Mouse (Mus musculus) liver, adult 2 months (tissue): ENCODE data around the gene Rad50. TPM values are rescaled to one million over a fixed set of nuclear protein-coding genes. Genes with fewer than 3 reads are reported as not detected.

Source experiments
- DNase-seq: peaks from one replicate; pipeline ENCODE4 v3.0.0-alpha.2; 2011; ENCODE audit warnings: low read depth, low spot score; ENCODE audit errors: extremely low read depth
- H3K27ac ChIP-seq: fragments of 200-500 bp; replicated peaks from 2 replicates; pipeline ENCODE4 v1.5.1; 2012; ENCODE audit warnings: low read depth, mild to moderate bottlenecking, control low read depth, inconsistent platforms, low read length; ENCODE audit not compliant: insufficient read depth
- H3K27me3 ChIP-seq: fragments of 200-500 bp; 2 replicates; pipeline ENCODE4 v1.6.1; 2012; ENCODE audit warnings: mild to moderate bottlenecking, moderate library complexity, low read length, inconsistent platforms; ENCODE audit not compliant: control insufficient read depth, insufficient read depth
- H3K36me3 ChIP-seq: fragments of 200-500 bp; 2 replicates; pipeline ENCODE4 v1.6.1; 2012; ENCODE audit warnings: low read length, inconsistent platforms; ENCODE audit not compliant: control insufficient read depth, insufficient read depth
- H3K4me1 ChIP-seq: fragments of 200-500 bp; 2 replicates; pipeline ENCODE4 v1.6.1; 2011; ENCODE audit warnings: low read length; ENCODE audit not compliant: control insufficient read depth, insufficient read depth
- H3K4me3 ChIP-seq: fragments of 200-500 bp; 2 replicates; pipeline ENCODE4 v1.5.1; 2011; ENCODE audit warnings: low read depth, mild to moderate bottlenecking, control low read depth, low read length, moderate library complexity; ENCODE audit not compliant: insufficient read depth
- H3K79me2 ChIP-seq: fragments of 200-500 bp; 2 replicates; pipeline ENCODE4 v1.6.1; 2012; ENCODE audit warnings: inconsistent platforms, mild to moderate bottlenecking, low read length, moderate library complexity; ENCODE audit not compliant: control insufficient read depth, insufficient read depth
- H3K9ac ChIP-seq: fragments of 200-500 bp; 2 replicates; pipeline ENCODE4 v1.6.1; 2012; ENCODE audit warnings: low read depth, mild to moderate bottlenecking, control low read depth, inconsistent platforms, low read length
- CTCF ChIP-seq: fragments of 200-500 bp; IDR thresholded peaks from 2 replicates; pipeline ENCODE4 v1.5.1; 2011; ENCODE audit warnings: low read depth, low read length, control low read depth
- POLR2A ChIP-seq: fragments of 200-500 bp; IDR thresholded peaks from 2 replicates; pipeline ENCODE4 v1.6.1; 2011; ENCODE audit warnings: low read length, control low read depth; ENCODE audit not compliant: insufficient read depth; ENCODE audit errors: extremely low read depth
- WGBS: fragments of 180-500 bp; shearing (Covaris S2); methylation state at CpG from one replicate; pipeline ENCODE4 v1.1.7; 2018; 5-methylcytosine and 5-hydroxymethylcytosine counted together
- polyA plus RNA-seq: library from polyadenylated mRNA; depleted of rRNA; stranded (reverse); fragments of >200 nt; gene quantifications from 2 replicates; pipeline ENCODE4 v1.2.3, GENCODE M21; 2012
- total RNA-seq: library from RNA; depleted of rRNA; stranded (reverse); fragments of >200 nt; gene quantifications from 2 replicates; pipeline ENCODE4 v1.2.3, GENCODE M21; 2014

Gene Rad50
- total and polyA plus RNA-seq, 2 experiments: 1.7 to 4.9 TPM

GRCm38 (mm10) chr11:53662794-53663674 lies 44.1 kb downstream of the Rad50 start:
- Histone ChIP-seq H3K79me2 (0 out of 2 replicates have a peak, but pooled peaks cover 2% of the 10 kb centered on the region), H3K27ac (no peak overlapping the region), H3K4me1 (no peaks in the 10 kb centered on the region), H3K4me3 (no peak overlapping the region), H3K36me3 (peaks cover 17% of the 10 kb centered on the region), H3K9ac (no peak overlapping the region), H3K27me3 (no peaks in the 10 kb centered on the region)
- TF ChIP-seq CTCF: no peak
- no peak for TF ChIP-seq POLR2A
- DNase-seq: no peak
- 73% methylated on average over 14 of the region's 14 CpGs for WGBS

- H3K79me2 ChIP-seq: 0 out of 2 replicates have a peak, but pooled peaks cover 2% of the 10 kb centered on the region
- no peak for TF ChIP-seq CTCF
- no peak for TF ChIP-seq POLR2A
- DNase-seq: no peak
- no peaks in the 10 kb centered on the region for H3K4me1 ChIP-seq
- H3K27ac ChIP-seq: no peak overlapping the region
- H3K36me3 ChIP-seq: peaks cover 5% of the 10 kb centered on the region
- no peak overlapping the region for H3K9ac ChIP-seq
- no peaks in the 10 kb centered on the region for H3K27me3 ChIP-seq
- H3K4me3 ChIP-seq: no peak overlapping the region
- 90% methylated on average over 6 of the region's 6 CpGs for WGBS
Measured at GRCm38 (mm10) chr11:53657828-53658227, 49.3 kb downstream of the Rad50 start.

- Histone ChIP-seq H3K27me3 (no peaks in the 10 kb centered on the region), H3K4me1 (no peaks in the 10 kb centered on the region), H3K4me3 (no peak overlapping the region), H3K9ac (no peak overlapping the region), H3K27ac (no peak overlapping the region), H3K79me2 (0 out of 2 replicates have a peak, but pooled peaks cover 2% of the 10 kb centered on the region), H3K36me3 (peaks cover 4% of the 10 kb centered on the region)
- WGBS: 96% methylated on average over 8 of the region's 8 CpGs
- TF ChIP-seq POLR2A: no peak
- no peak for TF ChIP-seq CTCF
- no peak for DNase-seq
Measured at GRCm38 (mm10) chr11:53657381-53657780, 49.7 kb downstream of the Rad50 start.

GRCm38 (mm10) chr11:53656558-53657202 lies 50.4 kb downstream of the Rad50 start:
- H3K27ac ChIP-seq: no peak overlapping the region
- no peak for TF ChIP-seq POLR2A
- TF ChIP-seq CTCF: no peak
- 0 out of 2 replicates have a peak, but pooled peaks cover 2% of the 10 kb centered on the region for H3K79me2 ChIP-seq
- no peak overlapping the region for H3K4me3 ChIP-seq
- H3K9ac ChIP-seq: no peak overlapping the region
- peaks cover 7% of the 10 kb centered on the region for H3K36me3 ChIP-seq
- no peaks in the 10 kb centered on the region for H3K4me1 ChIP-seq
- DNase-seq: no peak
- WGBS: 86% methylated on average over 9 of the region's 9 CpGs
- no peaks in the 10 kb centered on the region for H3K27me3 ChIP-seq

- Histone ChIP-seq H3K4me1 (no peaks in the 10 kb centered on the region), H3K9ac (no peak overlapping the region), H3K79me2 (no peaks in the 10 kb centered on the region), H3K4me3 (no peak overlapping the region), H3K27ac (no peak overlapping the region), H3K36me3 (peaks cover 12% of the 10 kb centered on the region; the same call in 1 of the 2 replicates), H3K27me3 (no peaks in the 10 kb centered on the region)
- TF ChIP-seq CTCF: no peak
- no peak for TF ChIP-seq POLR2A
- no peak for DNase-seq
- 77% methylated on average over 5 of the region's 5 CpGs for WGBS
Measured at GRCm38 (mm10) chr11:53655043-53655442, 52.1 kb downstream of the Rad50 start.
